Mouse (Mus musculus): Measurements from ENCODE around the gene Ubqln1.
"Not testable (repeated sequence)": the region's sequence is repeated elsewhere in the genome, so short reads cannot be mapped to it uniquely, and the experiment has no call there.

Ubqln1 gene

DNA sequence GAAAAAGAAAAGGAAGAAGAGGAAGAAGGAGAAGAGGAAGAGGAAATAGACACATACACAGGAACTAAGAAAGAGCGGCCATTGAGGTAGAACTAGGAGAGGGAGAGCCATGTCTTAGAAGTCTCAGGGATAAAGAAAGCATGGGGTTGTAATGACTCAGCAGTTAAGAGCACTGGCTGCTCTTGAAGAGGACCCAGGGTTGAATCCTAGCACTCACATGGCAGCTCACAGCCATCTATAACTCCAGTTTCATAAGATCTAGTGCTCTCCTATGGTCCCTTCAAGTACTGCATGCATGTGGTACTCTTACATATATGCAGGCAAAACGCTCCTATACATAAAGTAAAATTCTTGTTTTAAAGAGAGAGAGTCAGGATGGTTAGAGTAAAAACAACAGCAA is 59.4 kb downstream of the Ubqln1 start:
- DNase-seq (ENCODE audit: low spot score in 2 of 2), result no peak

GRCm38 (mm10) chr13:58150442-58150841 is 65.0 kb downstream of the Ubqln1 start:
- no peak for DNase-seq (ENCODE audit: low spot score in 2 of 2)

- no peak for DNase-seq (ENCODE audit: low spot score in 2 of 2)
These were observed 65.8 kb downstream of the Ubqln1 start for GRCm38 (mm10) chr13:58149629-58150028.

GRCm38 (mm10) chr13:58149033-58149558 is 66.4 kb downstream of the Ubqln1 start:
- DNase-seq (ENCODE audit: low spot score in 2 of 2), result no peak

DNA sequence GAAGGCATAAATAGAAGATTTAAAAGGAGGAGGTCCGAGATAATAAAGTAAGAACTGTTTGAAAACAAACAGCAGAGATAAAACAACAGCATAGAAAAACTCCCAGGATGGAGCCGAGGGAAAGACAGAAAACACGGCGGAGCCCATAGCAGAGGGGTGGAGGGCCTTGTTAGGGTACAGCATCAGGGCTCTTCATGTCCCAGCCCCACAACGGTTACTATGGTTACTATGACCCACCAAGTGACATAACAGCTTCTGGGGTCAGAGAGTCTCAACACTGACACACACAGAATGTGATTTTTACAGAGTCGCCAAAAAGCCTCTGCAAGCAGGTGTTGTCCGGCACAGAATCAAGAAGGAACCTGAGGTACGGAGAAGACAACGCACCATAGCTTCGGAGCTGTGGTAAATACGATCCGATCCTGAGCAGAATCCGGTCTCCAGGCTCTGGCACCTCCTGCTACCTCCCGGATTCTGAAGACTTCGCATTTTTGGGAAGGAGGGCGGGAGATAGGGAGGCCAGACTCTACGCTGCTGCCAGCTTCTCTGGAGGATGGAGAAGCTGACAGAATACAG is 67.1 kb downstream of the Ubqln1 start:
- peak in 1 of 2 experiments; percentile 40 for DNase-seq (ENCODE audit: low spot score in 2 of 2)

DNA sequence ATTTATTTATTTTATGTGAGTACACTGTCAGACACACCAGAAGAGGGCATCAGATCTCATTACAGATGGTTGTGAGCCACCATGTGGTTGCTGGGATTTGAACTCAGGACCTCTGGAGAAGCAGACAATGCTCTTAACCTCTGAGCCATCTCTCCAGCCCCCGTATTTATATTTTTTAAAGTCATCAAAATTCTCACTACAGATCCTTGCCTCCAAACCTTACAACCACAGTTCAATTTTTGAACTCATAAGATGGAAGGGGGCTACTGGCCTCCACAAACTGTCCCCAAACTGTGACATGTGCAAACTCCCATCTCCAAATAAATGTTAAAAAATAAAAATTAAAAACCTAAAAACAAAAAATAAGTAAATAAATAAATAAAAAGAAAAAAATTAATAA is 67.7 kb downstream of the Ubqln1 start:
- DNase-seq (ENCODE audit: low spot score in 2 of 2), result no peak

DNA sequence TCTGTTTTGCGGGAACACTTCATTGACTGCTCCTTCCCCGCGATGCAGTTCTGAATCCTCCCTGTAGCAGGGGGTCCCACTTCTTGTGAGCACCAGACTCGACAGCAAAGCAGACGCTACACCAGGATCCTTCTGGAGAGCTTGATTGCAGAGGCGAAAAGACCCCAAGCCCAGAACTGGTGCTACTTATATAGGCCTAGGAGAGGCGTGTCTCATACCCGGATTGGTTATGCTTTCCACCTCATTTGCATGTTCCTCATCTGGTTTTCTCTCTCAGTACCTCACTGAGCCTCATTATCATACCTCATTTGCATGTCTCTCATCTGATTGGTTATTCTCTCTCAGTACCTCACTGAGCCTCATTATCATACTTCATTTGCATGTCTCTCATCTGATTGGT is 68.8 kb downstream of the Ubqln1 start:
- not testable (repeated sequence) for DNase-seq (ENCODE audit: low spot score in 2 of 2)

- no peak for DNase-seq (ENCODE audit: low spot score in 2 of 2)
These were observed 83.8 kb downstream of the Ubqln1 start for GRCm38 (mm10) chr13:58131692-58132091.

DNA sequence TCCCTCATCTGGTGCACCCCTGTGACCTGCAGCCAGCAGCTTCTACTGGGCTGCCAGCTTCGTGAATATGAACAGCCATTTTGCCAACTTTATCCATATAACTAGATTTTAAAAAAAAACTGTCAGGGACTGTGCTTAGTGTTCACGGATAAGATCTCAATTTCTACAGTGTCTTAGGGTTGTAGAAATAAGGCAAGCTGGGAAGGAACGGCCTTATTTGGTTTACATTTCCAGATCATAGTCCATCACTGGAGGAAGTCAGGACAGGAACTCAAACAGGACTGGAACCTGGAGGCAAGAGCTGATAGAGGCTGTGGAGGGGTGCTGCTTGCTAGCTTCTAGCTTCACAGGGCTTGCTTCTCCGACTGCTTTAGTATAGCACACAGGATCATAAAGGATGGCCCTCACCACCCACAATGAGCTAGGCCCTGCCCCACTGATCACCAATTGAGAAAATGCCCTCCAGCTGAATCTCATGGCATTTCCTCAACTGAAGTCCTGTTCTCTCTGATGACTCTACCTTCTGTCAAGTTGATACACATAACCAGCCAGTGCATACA is 85.7 kb downstream of the Ubqln1 start:
- no peak for DNase-seq (ENCODE audit: low spot score in 2 of 2)

- peak; percentile 93 to 95 for DNase-seq (ENCODE audit: low spot score in 2 of 2)
These were observed 86.4 kb downstream of the Ubqln1 start for GRCm38 (mm10) chr13:58128768-58129671.

GRCm38 (mm10) chr13:58128396-58128767 is 87.1 kb downstream of the Ubqln1 start, which contains the start of gene Hnrnpa0:
Hnrnpa0 (minus strand) TSS chr13:58128556.
- peak; percentile 95 to 98 for DNase-seq (ENCODE audit: low spot score in 2 of 2)

DNA sequence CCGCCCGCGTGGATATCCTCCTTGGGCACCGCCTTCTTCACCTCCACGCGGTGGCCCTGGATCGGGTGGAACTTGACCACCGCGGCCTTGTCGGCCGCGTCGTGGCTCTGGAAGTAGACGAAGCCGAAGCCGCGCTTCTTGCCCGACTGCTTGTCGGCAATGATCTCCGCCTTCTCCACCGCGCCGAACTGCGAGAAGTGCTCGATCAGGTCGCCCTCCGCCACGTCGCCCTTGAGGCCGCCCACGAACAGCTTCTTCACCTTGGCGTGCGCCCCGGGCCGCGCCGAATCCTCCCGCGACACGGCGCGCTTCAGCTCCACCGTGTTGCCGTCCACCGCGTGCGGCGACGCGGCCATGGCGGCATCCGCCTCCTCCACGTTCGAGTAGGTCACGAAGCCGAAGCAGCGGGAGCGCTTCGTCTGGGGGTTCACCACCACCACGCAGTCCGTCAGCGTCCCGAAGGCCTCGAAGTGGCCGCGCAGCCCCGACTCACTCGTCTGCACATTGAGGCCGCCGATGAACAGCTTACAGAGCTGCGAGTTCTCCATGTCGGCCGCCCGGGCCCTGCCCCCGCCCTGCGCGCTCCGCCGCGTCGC is 87.6 kb downstream of the Ubqln1 start:
- DNase-seq (ENCODE audit: low spot score in 2 of 2), result no peak

DNA sequence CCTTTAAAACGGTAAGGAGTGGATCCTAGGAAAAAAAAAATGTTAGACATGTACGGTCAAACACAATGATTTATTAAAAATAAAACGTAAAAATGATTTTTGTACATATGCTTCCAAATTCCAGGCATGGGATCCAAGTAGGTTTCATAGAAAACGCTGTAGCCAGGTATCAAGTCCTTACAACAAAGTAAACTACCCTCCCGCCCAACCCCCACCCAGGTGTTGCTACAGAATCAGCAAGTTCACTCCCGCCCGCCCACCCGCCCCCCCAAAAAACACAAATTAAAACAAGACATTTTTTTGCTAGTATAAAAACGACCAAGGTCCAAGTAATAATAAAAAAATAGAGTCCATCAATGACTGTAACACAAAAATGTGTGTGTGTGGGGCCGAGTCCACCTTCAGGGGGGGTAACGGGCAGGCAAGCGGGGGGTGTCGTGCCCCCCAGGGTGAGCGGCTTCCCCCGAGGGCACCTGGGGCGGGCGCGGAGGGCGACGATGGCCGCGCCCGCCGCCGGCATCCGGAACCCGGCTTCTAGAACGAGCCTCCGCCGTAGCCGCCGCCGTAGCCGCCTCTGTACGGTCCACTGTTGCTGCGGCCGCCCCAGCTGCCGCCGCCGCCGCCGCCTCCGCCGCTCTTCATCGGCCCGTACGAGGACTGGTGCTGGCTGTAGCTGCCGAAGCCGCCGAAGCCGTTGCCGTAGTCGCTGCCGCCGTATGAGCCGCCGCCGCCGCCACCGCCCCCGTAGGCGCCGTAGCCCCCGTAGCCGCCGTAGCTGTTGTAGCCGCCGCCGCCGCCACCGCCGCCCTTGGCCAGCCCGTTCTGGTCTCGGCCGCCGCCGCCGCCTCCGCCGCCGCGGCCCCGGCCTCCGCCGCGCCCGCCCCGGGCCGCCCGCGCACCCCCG is 88.3 kb downstream of the Ubqln1 start:
- no peak for DNase-seq (ENCODE audit: low spot score in 2 of 2)

Data from cerebellum, postnatal 4 days (tissue).